Mouse (Mus musculus) heart, postnatal 0 days (tissue): ENCODE measurements around the gene Zbtb5. TPM values are rescaled to one million over a fixed set of nuclear protein-coding genes. Genes with fewer than 3 reads are reported as not detected.

ENCODE experiments used
- ATAC-seq: fragments of 200-750 bp; cut with Nextera tagmentation; 2 replicates; pipeline ENCODE4 v1.8.0; 2017; ENCODE audit warnings: low read depth, moderate number of reproducible peaks, moderate library complexity; ENCODE audit not compliant: insufficient read depth
- DNase-seq: peaks from one replicate; pipeline ENCODE4 v3.0.0-alpha.2; 2016; ENCODE audit warnings: low spot score
- H3K27ac ChIP-seq: fragments of 300-500 bp; sonication (generic); 2 replicates; pipeline ENCODE4 v1.5.1; 2014; ENCODE audit warnings: low read depth, mild to moderate bottlenecking
- H3K27me3 ChIP-seq: fragments of 300-500 bp; sonication (generic); 2 replicates; pipeline ENCODE4 v1.6.1; 2014; ENCODE audit warnings: low read length, mixed read lengths; ENCODE audit not compliant: control insufficient read depth, insufficient read depth
- H3K36me3 ChIP-seq: fragments of 300-500 bp; sonication (generic); replicated peaks from 2 replicates; pipeline ENCODE4 v1.6.1; 2014; ENCODE audit warnings: low read length, mixed read lengths; ENCODE audit not compliant: control insufficient read depth, insufficient read depth
- H3K4me1 ChIP-seq: fragments of 300-500 bp; sonication (generic); 2 replicates; pipeline ENCODE4 v1.6.1; 2014; ENCODE audit warnings: antibody characterized with exemption; ENCODE audit not compliant: control insufficient read depth, insufficient read depth
- H3K4me2 ChIP-seq: fragments of 300-500 bp; sonication (generic); 2 replicates; pipeline ENCODE4 v1.6.1; 2014; ENCODE audit warnings: low read depth, mild to moderate bottlenecking, low read length, moderate library complexity
- H3K4me3 ChIP-seq: fragments of 300-500 bp; sonication (generic); 2 replicates; pipeline ENCODE4 v1.5.1; 2014; ENCODE audit warnings: low read depth, low read length
- H3K9ac ChIP-seq: fragments of 300-500 bp; sonication (generic); replicated peaks from 2 replicates; pipeline ENCODE4 v1.6.1; 2014; ENCODE audit warnings: low read depth, low read length, mixed read lengths
- H3K9me3 ChIP-seq: fragments of 300-500 bp; sonication (generic); replicated peaks from 2 replicates; pipeline ENCODE4 v1.6.1; 2016; ENCODE audit warnings: low read length; ENCODE audit not compliant: control insufficient read depth
- CTCF ChIP-seq: IDR thresholded peaks from 2 replicates; pipeline ENCODE4 v1.5.1; 2016; ENCODE audit warnings: antibody characterized with exemption, control low read depth, low read depth
- EP300 ChIP-seq: IDR thresholded peaks from 2 replicates; pipeline ENCODE4 v1.6.1; 2016; ENCODE audit warnings: antibody characterized with exemption, low read depth
- WGBS: fragments of 180-500 bp; shearing (Covaris S2); extraction: QIAGEN DNeasy Blood & Tissue Kit; methylation state at CpG from one replicate; pipeline ENCODE4 v1.1.7; 2014; 5-methylcytosine and 5-hydroxymethylcytosine counted together
- polyA plus RNA-seq: library from polyadenylated mRNA; unstranded; fragments of >200 nt; fragmentation: Nextera tagmentation; extraction: Ambion mirVana; gene quantifications from 2 replicates; pipeline ENCODE4 v1.2.1, GENCODE M21; 2015
- total RNA-seq: library from RNA; depleted of rRNA; stranded (reverse); fragments of >200 nt; gene quantifications from 2 replicates; pipeline ENCODE4 v1.2.3, GENCODE M21; 2014; ENCODE audit warnings: low replicate concordance

Gene Zbtb5
- total and polyA plus RNA-seq, 2 experiments from 2014 or later, result 8.9 to 20.3 TPM

DNA sequence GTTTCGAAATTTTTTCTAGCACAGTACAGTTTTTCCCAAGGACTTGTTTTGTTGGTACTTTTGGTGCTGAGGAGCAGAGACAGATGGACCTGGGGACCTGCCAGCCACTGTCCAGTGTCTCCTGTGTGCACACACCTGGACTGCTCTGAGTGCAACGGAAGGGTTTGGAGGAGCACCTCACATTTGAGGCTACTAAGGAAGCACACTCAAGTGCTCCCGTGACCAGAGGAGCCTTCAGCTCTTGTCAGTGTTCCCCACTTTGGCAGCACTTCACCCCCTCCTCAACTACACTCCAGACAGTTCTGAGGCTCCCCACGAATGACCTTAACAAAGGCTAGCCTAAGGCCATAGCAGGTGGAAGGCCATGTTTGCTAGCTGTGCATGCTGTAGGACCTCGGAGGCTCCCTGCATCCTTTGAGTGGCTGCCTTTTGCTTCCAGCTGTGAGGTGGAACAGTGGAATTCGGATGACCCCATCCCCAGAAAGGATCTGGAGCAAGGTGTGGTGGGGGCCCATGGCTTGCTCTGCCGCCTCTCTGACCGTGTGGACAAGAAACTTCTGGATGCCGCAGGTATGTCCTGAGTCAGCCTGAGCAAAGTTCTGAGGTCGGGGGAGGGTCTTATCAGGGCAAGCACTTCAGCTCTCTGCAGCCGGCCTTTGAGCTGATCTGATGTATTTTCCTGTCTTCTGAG is 29.6 kb downstream of the Zbtb5 start:
- 52% methylated on average over 11 of the region's 11 CpGs for WGBS
- peaks cover 37% of the 10 kb centered on the region for H3K36me3 ChIP-seq
- peaks cover 32% of the 10 kb centered on the region for H3K4me1 ChIP-seq
- DNase-seq (no peak), ATAC-seq (no peak)
- peak overlapping the region; percentile 69 for H3K9ac ChIP-seq
- H3K27ac ChIP-seq, result no peak overlapping the region
- H3K4me2 ChIP-seq, result peak overlapping the region; percentile 79
- no peak for TF ChIP-seq CTCF
- no peak for TF ChIP-seq EP300
- H3K9me3 ChIP-seq, result no peaks in the 10 kb centered on the region
- no peaks in the 10 kb centered on the region for H3K27me3 ChIP-seq
- H3K4me3 ChIP-seq, result no peak overlapping the region; the same call in 1 of the 2 replicates

DNA sequence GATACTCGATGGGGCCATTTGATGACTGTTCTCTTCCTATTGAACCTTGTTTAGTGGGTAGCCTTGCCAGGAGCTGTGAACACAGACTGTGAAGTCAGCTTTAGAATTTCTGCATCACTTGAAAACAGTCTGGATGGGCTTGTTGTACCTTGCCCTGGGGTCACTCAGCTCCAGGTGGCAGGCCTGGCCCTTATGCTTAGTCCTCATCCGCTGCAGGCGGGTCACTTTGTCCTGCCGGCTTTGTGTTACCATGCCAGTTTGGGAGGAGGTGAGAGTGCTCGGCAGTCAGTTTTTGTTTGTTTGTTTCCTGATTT is 30.3 kb downstream of the Zbtb5 start:
- TF ChIP-seq EP300 (no peak), CTCF (no peak)
- peak overlapping the region; percentile 71 for H3K4me3 ChIP-seq
- H3K9ac ChIP-seq, result peak overlapping the region; percentile 69
- ATAC-seq, result no peak
- no peaks in the 10 kb centered on the region for H3K9me3 ChIP-seq
- H3K36me3 ChIP-seq, result peaks cover 30% of the 10 kb centered on the region
- H3K27me3 ChIP-seq, result no peaks in the 10 kb centered on the region
- DNase-seq, result peak; percentile 7
- peak overlapping the region; percentile 79 for H3K4me2 ChIP-seq
- H3K27ac ChIP-seq, result peak overlapping the region; percentile 89
- 21% methylated on average over 5 of the region's 5 CpGs for WGBS
- peaks cover 32% of the 10 kb centered on the region for H3K4me1 ChIP-seq

DNA sequence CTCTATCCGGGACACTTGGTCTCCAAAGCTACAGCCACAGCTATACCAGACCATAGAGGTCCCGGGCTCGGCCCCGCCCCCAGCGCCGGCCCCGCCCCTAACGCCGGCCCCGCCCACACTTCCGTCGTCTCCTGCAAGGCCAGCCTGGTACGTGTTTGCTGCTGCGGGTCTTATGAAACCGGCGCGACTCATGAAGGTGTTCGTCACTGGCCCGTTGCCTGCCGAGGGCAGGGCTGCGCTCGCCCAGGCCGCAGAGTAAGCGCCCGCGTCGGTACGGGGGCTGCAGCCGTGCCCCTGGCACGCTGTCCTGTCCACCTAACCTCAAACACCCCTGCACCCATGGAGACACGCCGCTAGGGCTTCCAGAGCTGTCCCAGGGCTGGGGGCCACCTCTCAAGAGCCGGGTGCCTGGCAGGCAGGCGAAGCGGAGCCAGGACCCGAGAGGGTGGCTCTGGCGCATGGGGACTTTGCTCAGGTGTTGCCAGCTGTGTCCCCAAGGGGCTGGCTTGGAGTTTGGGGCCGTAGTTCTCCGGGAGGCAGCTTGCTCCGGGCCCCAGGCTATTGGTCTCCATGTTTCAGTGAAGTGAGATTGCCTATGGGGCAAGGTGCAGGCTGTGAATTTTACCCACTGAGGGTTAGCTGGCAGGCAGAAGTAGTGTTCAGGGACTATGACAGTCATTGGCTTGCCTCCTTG is 30.8 kb downstream of the Zbtb5 start, which contains the start of gene Grhpr:
TSS of gene Grhpr (plus strand) at position 116 of the 694 bp plus-strand sequence.
- Histone ChIP-seq H3K36me3 (peaks cover 25% of the 10 kb centered on the region), H3K9ac (peak within 1 kb of the TSS; percentile 69), H3K4me2 (peak within 1 kb of the TSS; percentile 79), H3K4me1 (peaks cover 32% of the 10 kb centered on the region), H3K27ac (peak within 1 kb of the TSS; percentile 89), H3K9me3 (no peaks in the 10 kb centered on the region), H3K27me3 (no peaks in the 10 kb centered on the region), H3K4me3 (peak within 1 kb of the TSS; percentile 71)
- under 1% methylated on average over 39 of the region's 40 CpGs for WGBS
- peak; percentile 95 for ATAC-seq
- DNase-seq, result peak; percentile 76
- TF ChIP-seq EP300 (0 out of 2 replicates have a peak, but pooled peaks have one; percentile 23), CTCF (peak; percentile 32)

DNA sequence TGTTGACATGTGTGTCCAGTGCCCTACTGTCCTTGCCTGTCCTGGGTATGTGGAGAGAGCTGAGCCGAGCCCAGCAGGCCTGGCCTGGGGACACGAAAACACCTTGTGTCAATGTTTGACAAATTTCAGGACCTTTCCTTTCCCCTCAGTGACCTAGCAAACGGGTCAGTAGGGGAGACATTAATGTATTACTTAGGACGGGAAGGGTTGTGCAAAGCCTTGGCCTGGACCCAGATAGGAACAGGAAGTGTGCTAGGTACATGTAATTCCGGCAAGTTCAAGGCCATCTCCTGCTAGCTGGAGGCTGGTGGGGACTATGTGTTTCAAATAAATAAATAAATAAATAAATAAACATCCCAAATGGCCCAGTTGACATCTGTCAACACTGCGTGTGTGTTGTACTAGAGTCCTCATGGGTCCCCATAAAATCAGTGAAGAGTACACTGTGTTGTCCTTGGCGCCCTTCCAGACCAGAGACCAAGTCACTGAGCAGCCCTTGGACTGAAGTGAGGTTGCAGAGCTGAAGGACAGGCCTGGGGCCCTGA is 32.3 kb downstream of the Zbtb5 start:
- no peak for ATAC-seq
- 67% methylated on average over 7 of the region's 7 CpGs for WGBS
- peaks cover 32% of the 10 kb centered on the region for H3K4me1 ChIP-seq
- H3K4me2 ChIP-seq, result no peak overlapping the region
- no peak overlapping the region for H3K4me3 ChIP-seq
- H3K9me3 ChIP-seq, result no peaks in the 10 kb centered on the region
- no peaks in the 10 kb centered on the region for H3K27me3 ChIP-seq
- peaks cover 10% of the 10 kb centered on the region for H3K36me3 ChIP-seq
- no peak for DNase-seq
- H3K9ac ChIP-seq, result no peak overlapping the region
- TF ChIP-seq EP300 (no peak), CTCF (no peak)
- 0 out of 2 replicates have a peak overlapping the region, but pooled peaks have one; percentile 8 for H3K27ac ChIP-seq

DNA sequence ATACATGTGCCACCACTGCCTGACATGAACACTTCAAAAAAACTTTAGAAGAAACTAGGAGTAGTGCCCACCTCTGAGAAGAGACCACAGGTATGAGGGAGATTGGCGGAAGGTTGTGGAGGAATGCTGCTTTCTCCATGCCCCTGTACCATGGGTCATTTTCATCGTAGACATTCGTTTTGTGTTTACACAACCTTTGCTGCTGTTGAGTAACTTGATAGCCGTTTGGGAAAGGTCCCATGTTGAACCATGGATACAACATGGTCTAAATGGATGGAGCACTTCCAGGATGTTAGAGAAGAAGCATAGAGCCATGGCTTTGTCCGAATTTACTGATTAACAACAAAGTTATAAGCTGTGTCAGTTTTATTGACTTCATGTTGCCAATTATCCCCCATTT is 34.0 kb downstream of the Zbtb5 start:
- ATAC-seq, result no peak
- H3K9me3 ChIP-seq, result no peaks in the 10 kb centered on the region
- no peaks in the 10 kb centered on the region for H3K27me3 ChIP-seq
- no peak overlapping the region for H3K4me3 ChIP-seq
- H3K27ac ChIP-seq, result no peak overlapping the region
- H3K4me1 ChIP-seq, result peaks cover 26% of the 10 kb centered on the region
- no peaks in the 10 kb centered on the region for H3K36me3 ChIP-seq
- no peak overlapping the region for H3K9ac ChIP-seq
- TF ChIP-seq CTCF (no peak), EP300 (no peak)
- H3K4me2 ChIP-seq, result no peak overlapping the region
- DNase-seq, result no peak
- 77% methylated on average over 5 of the region's 5 CpGs for WGBS
